Mouse (Mus musculus): ENCODE measurements around the gene Frrs1l. TPM values are rescaled to one million over a fixed set of nuclear protein-coding genes. Genes with fewer than 3 reads are reported as not detected.

The Frrs1l gene
- polyA plus RNA-seq, 1 experiment, result not detected

- TF ChIP-seq GATA1 (IDR thresholded peaks at IDR 0.05; ENCODE audit: low read length), result no peak
Observed at GRCm38 (mm10) chr4:56944286-56944685, 45.9 kb downstream of the Frrs1l start.

- TF ChIP-seq GATA1 (IDR thresholded peaks at IDR 0.05; ENCODE audit: low read length), result no peak
Observed at GRCm38 (mm10) chr4:56943258-56943657, 46.9 kb downstream of the Frrs1l start.

- no peak for TF ChIP-seq GATA1 (IDR thresholded peaks at IDR 0.05; ENCODE audit: low read length)
Observed at GRCm38 (mm10) chr4:56942567-56942966, 47.6 kb downstream of the Frrs1l start.

GRCm38 (mm10) chr4:56941481-56941880, 48.7 kb downstream of the Frrs1l start:
- no peak for TF ChIP-seq GATA1 (IDR thresholded peaks at IDR 0.05; ENCODE audit: low read length)

- no peak for TF ChIP-seq GATA1 (IDR thresholded peaks at IDR 0.05; ENCODE audit: low read length)
Observed at GRCm38 (mm10) chr4:56937136-56937535, 53.1 kb downstream of the Frrs1l start.

- TF ChIP-seq GATA1 (IDR thresholded peaks at IDR 0.05; ENCODE audit: low read length), result no peak
Observed at GRCm38 (mm10) chr4:56935327-56935726, 54.9 kb downstream of the Frrs1l start.

- TF ChIP-seq GATA1 (IDR thresholded peaks at IDR 0.05; ENCODE audit: low read length), result no peak
Observed at GRCm38 (mm10) chr4:56933154-56933553, 57.0 kb downstream of the Frrs1l start.

- TF ChIP-seq GATA1 (IDR thresholded peaks at IDR 0.05; ENCODE audit: low read length), result no peak
Observed at GRCm38 (mm10) chr4:56932096-56932495, 58.1 kb downstream of the Frrs1l start.

- TF ChIP-seq GATA1 (IDR thresholded peaks at IDR 0.05; ENCODE audit: low read length), result no peak
Observed at GRCm38 (mm10) chr4:56930312-56930711, 59.9 kb downstream of the Frrs1l start.

- TF ChIP-seq GATA1 (IDR thresholded peaks at IDR 0.05; ENCODE audit: low read length), result no peak
Observed at GRCm38 (mm10) chr4:56926971-56927370, 63.2 kb downstream of the Frrs1l start.

- TF ChIP-seq GATA1 (IDR thresholded peaks at IDR 0.05; ENCODE audit: low read length), result no peak
Observed at GRCm38 (mm10) chr4:56922229-56922628, 68.0 kb downstream of the Frrs1l start.

GRCm38 (mm10) chr4:56915732-56916325, 74.4 kb downstream of the Frrs1l start:
- TF ChIP-seq GATA1 (IDR thresholded peaks at IDR 0.05; ENCODE audit: low read length), result no peak

GRCm38 (mm10) chr4:56914761-56915160, 75.4 kb downstream of the Frrs1l start:
- no peak for TF ChIP-seq GATA1 (IDR thresholded peaks at IDR 0.05; ENCODE audit: low read length)

GRCm38 (mm10) chr4:56914338-56914737, 75.9 kb downstream of the Frrs1l start:
- no peak for TF ChIP-seq GATA1 (IDR thresholded peaks at IDR 0.05; ENCODE audit: low read length)

GRCm38 (mm10) chr4:56912382-56913001, 77.7 kb downstream of the Frrs1l start:
- TF ChIP-seq GATA1 (IDR thresholded peaks at IDR 0.05; ENCODE audit: low read length), result no peak

GRCm38 (mm10) chr4:56909568-56909967, 80.6 kb downstream of the Frrs1l start:
- no peak for TF ChIP-seq GATA1 (IDR thresholded peaks at IDR 0.05; ENCODE audit: low read length)

GRCm38 (mm10) chr4:56907671-56908070, 82.5 kb downstream of the Frrs1l start:
- no peak for TF ChIP-seq GATA1 (IDR thresholded peaks at IDR 0.05; ENCODE audit: low read length)

Other genes starting within 250 kb of the Frrs1l start
- gene Actl7b, start 248.9 kb downstream of the Frrs1l start, polyA plus RNA-seq (2012), result 0.05 and 0.06 TPM in 2 replicates
- gene Actl7a, start 247.0 kb downstream of the Frrs1l start, polyA plus RNA-seq (2012), result not detected in 2 replicates
- gene Elp1, start 188.1 kb downstream of the Frrs1l start, polyA plus RNA-seq (2012), result 3.7 and 4.6 TPM in 2 replicates
- gene Fam206a, start 188.0 kb downstream of the Frrs1l start, polyA plus RNA-seq (2012), result 7.5 and 8.4 TPM in 2 replicates
- 7.2 and 10.0 TPM in 2 replicates for gene Ctnnal1, start 125.2 kb downstream of the Frrs1l start, polyA plus RNA-seq (2012)
- 0.75 and 0.92 TPM in 2 replicates for gene Tmem245, start 43.0 kb downstream of the Frrs1l start, polyA plus RNA-seq (2012)
- gene Epb41l4b, start 153.0 kb upstream of the Frrs1l start, polyA plus RNA-seq (2012), result not detected in 2 replicates

All from G1E-ER4 (cell line).